Mouse (Mus musculus) stomach, postnatal 0 days (tissue): ENCODE measurements at regions not wholly inside any gene's neighbourhood (a gene's known extent, or its start where the extent isn't known, plus 50 kb on each side); places are given as distances from the start of the nearest gene placed in this dataset.

Source experiments
- CTCF ChIP-seq: IDR thresholded peaks from 2 replicates; pipeline ENCODE4 v1.5.1; 2016; ENCODE audit warnings: antibody characterized with exemption, low read depth, mild to moderate bottlenecking, moderate library complexity
- EP300 ChIP-seq: optimal IDR thresholded peaks from 2 replicates; pipeline ENCODE3; 2016; ENCODE audit warnings: antibody characterized with exemption

DNA sequence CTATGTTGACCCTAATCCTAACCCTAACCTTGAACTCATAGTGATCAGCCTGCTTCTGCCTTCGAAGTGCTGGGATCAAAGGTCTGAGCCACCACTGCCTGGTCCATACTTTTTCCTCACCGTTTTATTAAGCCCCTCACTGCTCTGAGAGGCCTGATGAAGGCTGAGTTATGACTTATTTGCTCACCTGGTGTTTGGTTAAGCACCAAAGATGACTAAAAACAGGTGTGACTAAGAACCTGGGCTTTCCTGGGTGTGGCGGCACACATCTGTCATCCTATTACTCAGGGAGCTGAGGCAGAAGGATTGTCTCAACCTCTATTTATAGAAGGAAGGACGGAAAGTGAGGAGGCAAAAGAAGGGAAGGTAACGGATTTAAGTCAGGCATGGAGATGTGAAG, 137.5 kb upstream of the Max start:
- TF ChIP-seq CTCF, result no peak
- TF ChIP-seq EP300, result no peak
